Mouse (Mus musculus) hindbrain, embryonic 13.5 days (tissue): ENCODE measurements around the gene Lrrc18. TPM values are rescaled to one million over a fixed set of nuclear protein-coding genes. Genes with fewer than 3 reads are reported as not detected.

Experiments
- ATAC-seq: fragments of 200-750 bp; cut with Nextera tagmentation; 2 replicates; pipeline ENCODE4 v1.8.0; 2017; ENCODE audit warnings: moderate TSS enrichment; ENCODE audit not compliant: low FRiP score
- H3K27ac ChIP-seq: fragments of 300-500 bp; sonication (generic); 2 replicates; pipeline ENCODE4 v1.5.1; 2015; ENCODE audit warnings: inconsistent platforms, mild to moderate bottlenecking, moderate library complexity
- H3K27me3 ChIP-seq: fragments of 300-500 bp; sonication (generic); 2 replicates; pipeline ENCODE4 v1.6.1; 2015; ENCODE audit warnings: mild to moderate bottlenecking, inconsistent platforms
- H3K36me3 ChIP-seq: fragments of 300-500 bp; sonication (generic); 2 replicates; pipeline ENCODE4 v1.6.1; 2015; ENCODE audit warnings: mild to moderate bottlenecking, inconsistent platforms
- H3K4me1 ChIP-seq: fragments of 300-500 bp; sonication (generic); replicated peaks from 2 replicates; pipeline ENCODE4 v1.6.1; 2015; ENCODE audit warnings: inconsistent platforms
- H3K4me2 ChIP-seq: fragments of 300-500 bp; sonication (generic); 2 replicates; pipeline ENCODE4 v1.6.1; 2015; ENCODE audit warnings: inconsistent platforms, mild to moderate bottlenecking, moderate library complexity
- H3K4me3 ChIP-seq: fragments of 300-500 bp; sonication (generic); 2 replicates; pipeline ENCODE4 v1.5.1; 2015; ENCODE audit warnings: mild to moderate bottlenecking, inconsistent platforms
- H3K9ac ChIP-seq: fragments of 300-500 bp; sonication (generic); 2 replicates; pipeline ENCODE4 v1.6.1; 2015; ENCODE audit warnings: mild to moderate bottlenecking, inconsistent platforms
- H3K9me3 ChIP-seq: fragments of 300-500 bp; sonication (generic); 2 replicates; pipeline ENCODE4 v1.6.1; 2016; ENCODE audit warnings: inconsistent platforms
- WGBS: fragments of 180-500 bp; shearing (Covaris S2); methylation state at CpG from one replicate; pipeline ENCODE4 v1.1.7; 2015; 5-methylcytosine and 5-hydroxymethylcytosine counted together
- polyA plus RNA-seq: library from polyadenylated mRNA; unstranded; fragments of >200 nt; fragmentation: Nextera tagmentation; extraction: Ambion mirVana; gene quantifications from 2 replicates; pipeline ENCODE4 v1.2.1, GENCODE M21; 2015

Gene Lrrc18
- polyA plus RNA-seq, 1 experiment from 2014 or later: 0.52 TPM

DNA sequence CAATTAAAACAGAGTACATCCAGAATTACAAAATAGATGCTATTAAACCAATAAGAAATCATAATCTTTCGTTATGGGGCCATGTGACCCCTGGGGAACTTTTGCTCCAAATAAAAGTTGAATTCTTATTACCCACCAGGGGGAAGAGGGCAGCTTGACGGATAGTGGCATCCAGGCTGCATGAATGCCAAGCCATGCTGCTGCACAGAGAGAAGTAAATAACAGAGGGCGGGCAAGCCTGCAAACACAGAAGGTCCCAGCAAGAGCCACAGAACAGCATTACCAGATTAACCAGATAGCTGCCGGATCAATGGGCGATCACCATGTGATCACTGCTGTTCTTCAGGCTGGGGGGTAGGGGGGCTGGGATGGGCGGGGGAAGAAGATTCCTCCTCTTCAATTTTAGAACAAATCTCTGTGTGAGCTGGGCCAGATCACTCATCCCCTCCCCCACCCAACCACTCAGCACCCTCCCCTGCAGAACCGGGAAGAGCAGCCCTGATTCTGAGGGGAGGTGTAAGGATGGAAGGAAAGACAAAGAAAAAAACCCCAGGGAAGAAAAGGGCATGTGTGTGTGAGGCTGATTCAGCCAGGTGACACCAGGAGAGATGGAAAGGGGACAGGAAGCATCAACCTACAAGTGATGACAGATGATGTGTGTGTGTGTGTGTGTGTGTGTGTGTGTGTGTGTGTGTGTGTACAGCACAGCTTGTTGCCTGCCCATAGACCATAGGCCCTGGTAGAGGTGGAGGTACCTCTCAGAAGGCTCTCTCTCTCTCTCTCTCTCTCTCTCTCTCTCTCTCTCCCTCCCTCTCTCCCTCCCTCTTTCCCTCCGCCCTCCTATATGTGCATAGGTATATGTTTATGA lies 9.2 kb downstream of the Lrrc18 start:
- Histone ChIP-seq H3K36me3 (no peaks in the 10 kb centered on the region), H3K4me2 (0 out of 2 replicates have a peak overlapping the region, but pooled peaks have one; percentile 8), H3K27ac (no peak overlapping the region), H3K4me3 (no peak overlapping the region), H3K9me3 (0 out of 2 replicates have a peak, but pooled peaks cover 4% of the 10 kb centered on the region), H3K9ac (no peak overlapping the region), H3K27me3 (no peaks in the 10 kb centered on the region), H3K4me1 (peaks cover 23% of the 10 kb centered on the region)
- peak; percentile 63; the same call in 1 of the 2 replicates for ATAC-seq
- WGBS: 20% methylated on average over 8 of the region's 8 CpGs

DNA sequence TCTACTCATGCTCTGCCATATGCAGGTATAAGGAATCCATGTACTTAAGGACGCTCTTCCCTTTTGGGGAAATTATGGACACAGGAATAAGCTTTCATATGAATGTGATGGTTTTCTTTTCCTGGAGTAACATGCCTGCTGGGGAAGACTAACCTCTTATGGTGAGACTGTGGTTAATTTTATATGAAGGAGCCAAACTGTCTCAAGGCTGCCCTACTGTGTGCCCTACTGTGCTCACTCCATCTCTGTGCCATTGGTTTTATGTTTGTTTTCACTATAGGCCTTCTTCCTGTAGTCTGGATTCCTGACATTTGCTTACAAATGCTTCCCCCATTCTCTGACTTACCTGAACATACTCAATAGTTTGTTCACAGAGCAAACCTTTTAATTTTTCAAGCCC lies 13.9 kb downstream of the Lrrc18 start:
- WGBS: 100% methylated on average over 1 of the region's 1 CpGs
- Histone ChIP-seq H3K4me1 (peaks cover 11% of the 10 kb centered on the region), H3K4me3 (no peak overlapping the region), H3K27ac (no peak overlapping the region), H3K27me3 (no peaks in the 10 kb centered on the region), H3K9ac (no peak overlapping the region), H3K36me3 (no peaks in the 10 kb centered on the region), H3K4me2 (no peak overlapping the region), H3K9me3 (0 out of 2 replicates have a peak, but pooled peaks cover 4% of the 10 kb centered on the region)
- ATAC-seq: no peak

DNA sequence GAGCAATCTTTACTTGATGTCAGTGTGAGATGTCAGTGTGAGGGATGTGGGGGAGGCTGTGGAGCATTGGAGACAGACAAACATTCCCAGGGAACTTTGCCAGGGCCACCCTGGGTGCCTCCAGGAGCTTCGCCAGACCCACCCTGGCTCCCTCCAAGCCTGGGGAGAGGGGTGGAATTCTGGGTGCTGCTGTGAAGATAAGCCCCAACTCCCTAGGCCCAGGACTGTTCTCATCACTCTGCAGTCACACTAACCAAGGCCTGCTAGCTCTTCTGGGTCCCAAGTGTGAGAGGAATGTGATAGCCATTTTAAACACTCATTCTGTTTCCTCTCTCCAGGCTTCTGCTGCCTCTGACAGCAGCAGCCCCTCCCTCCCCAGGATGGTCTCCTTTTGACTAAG lies 16.5 kb downstream of the Lrrc18 start:
- 86% methylated on average over 1 of the region's 1 CpGs for WGBS
- H3K4me2 ChIP-seq: no peak overlapping the region
- no peak overlapping the region for H3K27ac ChIP-seq
- H3K27me3 ChIP-seq: no peaks in the 10 kb centered on the region
- 0 out of 2 replicates have a peak, but pooled peaks cover 4% of the 10 kb centered on the region for H3K9me3 ChIP-seq
- no peak overlapping the region for H3K9ac ChIP-seq
- ATAC-seq: no peak
- H3K4me3 ChIP-seq: no peak overlapping the region
- 0 out of 2 replicates have a peak, but pooled peaks cover 5% of the 10 kb centered on the region for H3K4me1 ChIP-seq
- H3K36me3 ChIP-seq: no peaks in the 10 kb centered on the region

DNA sequence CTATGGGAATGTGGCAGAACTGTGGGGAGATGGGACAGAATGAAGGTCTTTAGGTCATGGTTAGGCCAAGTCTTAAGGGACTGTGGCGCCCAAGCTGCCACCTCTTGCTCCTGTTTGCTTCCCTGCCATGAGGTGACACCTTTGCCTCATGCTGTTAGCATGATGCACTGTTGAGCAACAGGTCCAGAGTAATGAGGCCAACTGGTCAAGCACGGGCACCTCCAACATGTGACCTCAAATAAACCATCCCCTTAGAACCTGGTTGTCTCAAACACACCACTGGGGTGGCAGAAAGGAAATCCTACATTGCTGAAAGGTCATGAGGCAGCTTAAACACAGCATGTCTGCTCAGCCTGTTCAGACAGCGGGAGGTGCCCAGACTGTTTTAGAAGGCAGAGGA lies 27.9 kb downstream of the Lrrc18 start:
- no peaks in the 10 kb centered on the region for H3K4me1 ChIP-seq
- H3K27ac ChIP-seq: no peak overlapping the region
- no peak for ATAC-seq
- WGBS: 92% methylated on average over 3 of the region's 3 CpGs
- no peaks in the 10 kb centered on the region for H3K36me3 ChIP-seq
- 0 out of 2 replicates have a peak, but pooled peaks cover 4% of the 10 kb centered on the region for H3K27me3 ChIP-seq
- H3K4me3 ChIP-seq: no peak overlapping the region
- no peak overlapping the region for H3K9ac ChIP-seq
- no peaks in the 10 kb centered on the region for H3K9me3 ChIP-seq
- H3K4me2 ChIP-seq: no peak overlapping the region

DNA sequence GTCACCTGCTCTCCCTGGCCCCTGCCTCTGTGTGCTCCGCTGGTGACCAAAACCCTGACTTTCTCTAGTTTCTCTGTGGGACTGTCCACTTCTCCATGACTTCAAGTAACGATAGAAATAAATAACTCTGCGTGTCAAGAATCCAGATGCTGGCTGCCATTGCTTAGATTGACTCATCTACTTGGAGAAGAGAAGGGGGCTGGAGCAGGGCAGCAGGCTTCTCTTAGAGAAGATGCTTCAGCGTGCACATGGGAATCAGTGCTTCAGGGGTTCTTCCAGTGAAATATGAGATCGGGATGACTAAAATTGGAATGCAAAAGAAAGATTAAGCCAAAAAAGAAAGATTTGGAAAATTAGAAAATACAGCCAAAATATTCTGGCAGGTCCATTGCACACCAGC lies 28.4 kb downstream of the Lrrc18 start:
- Histone ChIP-seq H3K4me2 (no peak overlapping the region), H3K9me3 (no peaks in the 10 kb centered on the region), H3K36me3 (no peaks in the 10 kb centered on the region), H3K27me3 (0 out of 2 replicates have a peak, but pooled peaks cover 4% of the 10 kb centered on the region), H3K4me1 (no peaks in the 10 kb centered on the region), H3K27ac (no peak overlapping the region), H3K9ac (no peak overlapping the region), H3K4me3 (no peak overlapping the region)
- ATAC-seq: no peak
- 74% methylated on average over 5 of the region's 5 CpGs for WGBS

DNA sequence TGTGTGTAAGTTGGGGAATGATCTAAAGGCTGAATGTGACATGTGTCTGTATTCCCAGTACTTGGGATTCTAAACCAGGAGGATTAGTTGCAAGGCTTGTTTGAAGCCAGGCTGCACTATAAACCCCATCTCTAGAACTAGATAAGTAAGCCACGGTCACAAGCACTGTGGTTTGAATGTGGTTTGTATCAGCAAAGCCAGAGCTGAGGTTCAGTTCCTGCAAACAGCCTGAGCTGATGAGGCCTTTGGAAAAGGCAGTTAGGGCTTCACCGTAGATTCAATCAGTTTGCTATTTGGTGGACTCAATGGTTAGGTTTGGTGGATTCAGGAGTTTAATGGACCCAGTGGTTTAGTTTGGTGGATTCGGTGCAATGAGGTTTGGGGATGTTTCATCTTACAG lies 39.7 kb downstream of the Lrrc18 start:
- Histone ChIP-seq H3K36me3 (no peaks in the 10 kb centered on the region), H3K27me3 (no peaks in the 10 kb centered on the region)
- WGBS: 90% methylated on average over 3 of the region's 3 CpGs

DNA sequence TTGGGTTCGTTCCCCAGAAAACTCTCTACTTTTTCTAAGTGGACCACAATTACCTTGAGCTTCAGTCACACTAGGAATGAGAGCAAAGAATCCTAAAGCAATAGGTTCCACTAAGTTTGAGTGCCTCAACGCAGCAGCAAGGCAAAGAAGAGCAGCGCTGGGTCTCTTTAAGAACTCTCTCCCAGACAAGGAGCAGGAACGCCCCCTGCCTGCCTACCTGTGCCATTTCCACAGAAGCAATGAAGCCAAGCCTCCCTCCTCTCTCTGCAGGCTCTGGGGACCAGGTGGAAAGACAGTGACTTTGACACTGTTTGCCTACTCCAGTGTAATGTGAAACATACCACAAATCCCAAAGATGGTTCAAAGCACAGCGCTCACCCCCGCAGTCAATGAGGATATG lies 42.2 kb downstream of the Lrrc18 start:
- no peak for ATAC-seq
- H3K27ac ChIP-seq: no peak overlapping the region
- no peak overlapping the region for H3K9ac ChIP-seq
- H3K4me1 ChIP-seq: peaks cover 10% of the 10 kb centered on the region; the same call in 1 of the 2 replicates
- no peaks in the 10 kb centered on the region; the same call in 1 of the 2 replicates for H3K9me3 ChIP-seq
- 39% methylated on average over 6 of the region's 6 CpGs for WGBS
- H3K36me3 ChIP-seq: no peaks in the 10 kb centered on the region
- H3K27me3 ChIP-seq: no peaks in the 10 kb centered on the region
- no peak overlapping the region for H3K4me2 ChIP-seq
- H3K4me3 ChIP-seq: no peak overlapping the region

More for the DNA sequence above, 39.7 kb downstream of the Lrrc18 start:
- Histone ChIP-seq H3K4me1 (peaks cover 8% of the 10 kb centered on the region; the same call in 1 of the 2 replicates), H3K4me3 (no peak overlapping the region), H3K27ac (no peak overlapping the region), H3K9ac (no peak overlapping the region), H3K9me3 (no peaks in the 10 kb centered on the region; the same call in 1 of the 2 replicates), H3K4me2 (no peak overlapping the region)
- no peak for ATAC-seq

DNA sequence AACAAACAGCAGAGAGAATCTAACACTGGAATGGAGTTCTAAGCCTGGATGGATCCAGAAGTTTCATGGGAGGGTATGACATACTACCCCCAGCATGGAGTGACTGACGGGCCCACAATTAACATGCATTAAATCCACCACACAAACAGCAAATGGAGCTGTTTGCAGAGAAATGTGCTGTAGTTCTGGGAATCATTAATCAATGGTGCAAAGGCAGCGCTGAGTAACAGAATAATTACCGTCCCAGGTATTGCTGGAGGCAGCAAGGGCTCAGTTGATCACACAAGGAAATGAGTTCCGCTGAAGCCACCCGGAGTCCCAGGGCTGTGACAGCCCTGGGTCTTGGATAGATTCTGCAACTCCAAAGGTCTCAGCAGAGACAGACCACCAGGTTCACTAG lies 44.2 kb downstream of the Lrrc18 start:
- peaks cover 10% of the 10 kb centered on the region; the same call in 1 of the 2 replicates for H3K4me1 ChIP-seq
- H3K36me3 ChIP-seq: no peaks in the 10 kb centered on the region
- no peaks in the 10 kb centered on the region for H3K27me3 ChIP-seq
- ATAC-seq: no peak
- H3K27ac ChIP-seq: no peak overlapping the region
- no peak overlapping the region for H3K4me3 ChIP-seq
- no peaks in the 10 kb centered on the region for H3K9me3 ChIP-seq
- H3K4me2 ChIP-seq: no peak overlapping the region
- no peak overlapping the region for H3K9ac ChIP-seq
- WGBS: 48% methylated on average over 5 of the region's 5 CpGs

- Histone ChIP-seq H3K4me1 (peaks cover 10% of the 10 kb centered on the region; the same call in 1 of the 2 replicates), H3K27ac (no peak overlapping the region), H3K4me3 (no peak overlapping the region), H3K9ac (no peak overlapping the region), H3K9me3 (no peaks in the 10 kb centered on the region), H3K36me3 (no peaks in the 10 kb centered on the region), H3K27me3 (no peaks in the 10 kb centered on the region), H3K4me2 (no peak overlapping the region)
- ATAC-seq: no peak
- WGBS: 41% methylated on average over 3 of the region's 3 CpGs
Observed at GRCm38 (mm10) chr14:33036811-33037210, 45.6 kb downstream of the Lrrc18 start.

DNA sequence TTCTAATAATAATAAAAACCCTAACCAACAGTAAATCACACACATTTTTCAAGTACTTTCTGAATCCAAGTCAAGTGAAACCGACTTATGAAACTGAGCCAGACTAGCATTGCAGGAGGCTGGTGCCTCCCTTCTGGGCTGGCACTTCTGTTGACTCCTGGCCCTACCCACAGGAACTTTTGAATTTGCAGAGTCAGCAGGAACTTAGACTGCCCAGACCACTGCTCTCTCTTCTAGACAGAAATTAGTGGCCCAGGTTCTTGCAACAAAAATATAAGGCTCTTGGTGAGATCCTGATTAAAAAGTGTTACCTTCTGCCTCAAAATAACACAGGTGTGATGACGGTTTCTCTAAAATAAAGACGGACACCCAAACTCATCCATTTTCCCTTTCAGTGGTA lies 54.0 kb downstream of the Lrrc18 start:
- Histone ChIP-seq H3K9ac (no peak overlapping the region), H3K4me2 (no peak overlapping the region), H3K4me1 (no peaks in the 10 kb centered on the region), H3K27ac (no peak overlapping the region), H3K27me3 (0 out of 2 replicates have a peak, but pooled peaks cover 4% of the 10 kb centered on the region), H3K36me3 (no peaks in the 10 kb centered on the region), H3K9me3 (no peaks in the 10 kb centered on the region), H3K4me3 (no peak overlapping the region)
- WGBS: 90% methylated on average over 3 of the region's 3 CpGs
- ATAC-seq: no peak

DNA sequence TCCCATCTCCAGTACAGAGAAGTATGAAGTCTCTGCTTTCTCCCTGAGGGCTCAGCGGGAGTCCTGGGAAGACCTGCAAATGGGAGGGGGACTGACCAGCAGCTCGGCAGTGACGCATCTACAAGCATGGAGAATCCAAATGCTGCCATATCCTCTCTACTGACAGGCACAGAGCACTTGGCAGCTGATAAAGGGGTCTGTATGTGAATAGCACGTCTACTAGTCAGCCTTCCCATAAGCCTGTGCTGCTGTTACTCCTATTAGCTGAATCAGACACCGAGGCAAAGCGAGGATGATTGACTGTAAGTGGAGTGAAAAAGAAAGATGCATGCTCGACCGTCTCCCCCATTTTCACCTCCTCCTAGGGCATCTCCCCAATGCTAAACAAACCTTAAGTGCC lies 62.3 kb downstream of the Lrrc18 start:
- H3K9ac ChIP-seq: no peak overlapping the region
- H3K27me3 ChIP-seq: 0 out of 2 replicates have a peak, but pooled peaks cover 3% of the 10 kb centered on the region
- no peaks in the 10 kb centered on the region for H3K36me3 ChIP-seq
- WGBS: 39% methylated on average over 8 of the region's 8 CpGs
- H3K27ac ChIP-seq: peak overlapping the region; percentile 10; the same call in 1 of the 2 replicates
- no peak for ATAC-seq
- H3K4me1 ChIP-seq: peaks cover 16% of the 10 kb centered on the region
- H3K9me3 ChIP-seq: no peaks in the 10 kb centered on the region
- H3K4me3 ChIP-seq: no peak overlapping the region
- H3K4me2 ChIP-seq: no peak overlapping the region

DNA sequence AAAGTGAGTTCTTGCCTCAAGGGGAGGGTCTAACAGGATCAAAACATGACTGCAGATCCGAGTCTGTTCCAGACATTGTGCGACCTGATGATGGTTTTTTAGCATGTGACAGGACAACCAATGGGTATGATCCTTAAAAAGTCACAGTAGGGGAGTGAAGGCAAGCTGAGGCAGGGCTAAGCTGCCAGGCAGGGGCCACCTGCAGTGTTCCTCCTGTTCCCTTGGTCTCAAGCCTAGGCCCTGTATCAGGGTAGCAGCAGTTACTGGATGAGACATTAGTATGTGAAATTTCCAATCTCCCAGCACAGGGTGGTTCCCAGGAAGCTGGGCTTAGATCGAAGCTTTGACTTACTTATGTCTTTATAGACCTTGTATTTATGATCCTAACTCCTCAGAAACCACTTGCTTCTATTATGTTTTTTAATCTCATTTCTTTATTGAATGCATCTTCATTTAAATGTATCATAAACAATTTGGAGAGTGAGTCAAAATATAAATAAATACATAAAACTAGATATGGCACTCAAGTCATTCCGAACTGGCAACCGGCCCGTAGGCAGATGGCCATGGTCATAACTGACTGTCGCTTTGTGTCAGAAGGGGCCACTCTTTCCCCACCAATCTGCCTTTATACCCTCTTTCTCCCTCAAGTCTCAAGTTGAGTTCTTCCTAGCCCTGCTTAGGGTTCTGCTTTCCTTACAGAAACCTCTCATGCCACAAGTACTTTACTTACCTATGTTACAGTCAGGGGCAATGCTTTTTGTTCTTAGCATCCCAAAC lies 67.9 kb downstream of the Lrrc18 start:
- Histone ChIP-seq H3K4me2 (no peak overlapping the region), H3K27me3 (0 out of 2 replicates have a peak, but pooled peaks cover 3% of the 10 kb centered on the region), H3K27ac (no peak overlapping the region), H3K4me3 (no peak overlapping the region), H3K36me3 (no peaks in the 10 kb centered on the region), H3K9me3 (no peaks in the 10 kb centered on the region), H3K4me1 (peaks cover 13% of the 10 kb centered on the region), H3K9ac (no peak overlapping the region)
- no peak for ATAC-seq
- WGBS: 90% methylated on average over 7 of the region's 7 CpGs
